8 mouse cellular contexts compared by ENCODE assay signal in genomic region chr17:74993726-74994581, GRCm38 (mm10). TPM values are rescaled to one million over a fixed set of nuclear protein-coding genes. Genes with fewer than 3 reads are reported as not detected.
DNase-seq lines count a peak whose midpoint lies in the region; ATAC-seq and TF ChIP-seq lines count a peak whose summit lies in the region.

No protein-coding gene starts in this region.

- H3K4me1 ChIP-seq in kidney, adult 2 months (ENCODE audit: control insufficient read depth, insufficient read depth, low read length), result peaks cover 4% of the 10 kb centered on the region; the same call in 1 of the 2 replicates
- peaks cover 26% of the 10 kb centered on the region for H3K4me1 ChIP-seq in embryonic facial prominence, embryonic 13.5 days
- H3K4me1 ChIP-seq in hindbrain, embryonic 12.5 days, result peaks cover 15% of the 10 kb centered on the region
- H3K4me1 ChIP-seq in liver, embryonic 13.5 days (replicated peaks), result peaks cover 14% of the 10 kb centered on the region
- H3K4me1 ChIP-seq in neural tube, embryonic 12.5 days, result peaks cover 12% of the 10 kb centered on the region

- DNase-seq in kidney, adult 2 months, result no peak
- DNase-seq in kidney, adult 11 months, result no peak
- no peak for DNase-seq in liver, embryonic 13.5 days
- no peak for DNase-seq in left cerebral cortex, postnatal 36 days (ENCODE audit: low spot score in 2 of 2)

- H3K27ac ChIP-seq in kidney, adult 2 months (ENCODE audit: insufficient read depth, low read depth, low read length), result no peak overlapping the region
- H3K27ac ChIP-seq in embryonic facial prominence, embryonic 13.5 days, result peak overlapping the region; percentile 95
- H3K27ac ChIP-seq in hindbrain, embryonic 12.5 days, result peak overlapping the region; percentile 75
- H3K27ac ChIP-seq in liver, embryonic 13.5 days, result no peak overlapping the region
- no peak overlapping the region for H3K27ac ChIP-seq in neural tube, embryonic 12.5 days

- H3K4me2 ChIP-seq in embryonic facial prominence, embryonic 13.5 days, result peak overlapping the region; percentile 59
- peak overlapping the region; percentile 50 for H3K4me2 ChIP-seq in hindbrain, embryonic 12.5 days (replicated peaks)
- peak overlapping the region; percentile 56 for H3K4me2 ChIP-seq in liver, embryonic 13.5 days
- peak overlapping the region; percentile 55 for H3K4me2 ChIP-seq in neural tube, embryonic 12.5 days (replicated peaks)

- WGBS in kidney, adult 2 months, result 7% methylated on average over 26 of the region's 26 CpGs
- WGBS in embryonic facial prominence, embryonic 13.5 days, result 2% methylated on average over 26 of the region's 26 CpGs
- 2% methylated on average over 26 of the region's 26 CpGs for WGBS in hindbrain, embryonic 12.5 days
- 12% methylated on average over 26 of the region's 26 CpGs for WGBS in liver, embryonic 13.5 days (ENCODE audit: insufficient replicate concordance)
- WGBS in neural tube, embryonic 12.5 days, result 3% methylated on average over 26 of the region's 26 CpGs

- peak overlapping the region; percentile 65 for H3K9ac ChIP-seq in embryonic facial prominence, embryonic 13.5 days
- peak overlapping the region; percentile 23; the same call in 1 of the 2 replicates for H3K9ac ChIP-seq in hindbrain, embryonic 12.5 days
- H3K9ac ChIP-seq in liver, embryonic 13.5 days, result no peak overlapping the region
- H3K9ac ChIP-seq in neural tube, embryonic 12.5 days, result no peak overlapping the region

- no peak for TF ChIP-seq POLR2A in kidney, adult 2 months (IDR thresholded peaks at IDR 0.05; ENCODE audit: low read depth, low read length)

- peak overlapping the region; percentile 39 for H3K4me3 ChIP-seq in kidney, adult 2 months (ENCODE audit: insufficient read depth, low read depth, low read length)
- peak overlapping the region; percentile 33 for H3K4me3 ChIP-seq in embryonic facial prominence, embryonic 13.5 days
- H3K4me3 ChIP-seq in hindbrain, embryonic 12.5 days, result peak overlapping the region; percentile 24
- peak overlapping the region; percentile 33 for H3K4me3 ChIP-seq in liver, embryonic 13.5 days (replicated peaks)
- peak overlapping the region; percentile 18; the same call in 1 of the 2 replicates for H3K4me3 ChIP-seq in neural tube, embryonic 12.5 days

- no peak for TF ChIP-seq CTCF in kidney, adult 2 months (conservative IDR thresholded peaks at IDR 0.05; ENCODE audit: insufficient read depth, insufficient read length, low read depth, low read length)

- intact Hi-C loops in left cerebral cortex, postnatal 36 days (cut with DNase I), result no loop called here

- no peaks in the 10 kb centered on the region for H3K27me3 ChIP-seq in kidney, adult 2 months (replicated peaks; ENCODE audit: control insufficient read depth, insufficient read depth, low read length)
- no peaks in the 10 kb centered on the region for H3K27me3 ChIP-seq in embryonic facial prominence, embryonic 13.5 days
- H3K27me3 ChIP-seq in hindbrain, embryonic 12.5 days, result no peaks in the 10 kb centered on the region
- no peaks in the 10 kb centered on the region for H3K27me3 ChIP-seq in liver, embryonic 13.5 days
- H3K27me3 ChIP-seq in neural tube, embryonic 12.5 days (replicated peaks), result no peaks in the 10 kb centered on the region; the same call in 1 of the 2 replicates

- ATAC-seq in embryonic facial prominence, embryonic 13.5 days (ENCODE audit: insufficient number of reproducible peaks, insufficient read depth, low FRiP score, low TSS enrichment, low read depth), result peak; percentile 77
- peak; percentile 84 for ATAC-seq in hindbrain, embryonic 12.5 days (ENCODE audit: low FRiP score)
- ATAC-seq in liver, embryonic 13.5 days (ENCODE audit: low read depth), result peak; percentile 23; the same call in 1 of the 2 replicates
- peak; percentile 81 for ATAC-seq in neural tube, embryonic 12.5 days (ENCODE audit: low FRiP score, low read depth)
- ATAC-seq in CD4-positive, CD25-positive, alpha-beta regulatory T cell, adult 4 months, result no peak

- H3K9me3 ChIP-seq in embryonic facial prominence, embryonic 13.5 days, result peaks cover 5% of the 10 kb centered on the region; the same call in 1 of the 2 replicates
- H3K9me3 ChIP-seq in hindbrain, embryonic 12.5 days (replicated peaks), result no peaks in the 10 kb centered on the region; the same call in 1 of the 2 replicates
- H3K9me3 ChIP-seq in liver, embryonic 13.5 days (replicated peaks), result no peaks in the 10 kb centered on the region
- H3K9me3 ChIP-seq in neural tube, embryonic 12.5 days, result 0 out of 2 replicates have a peak, but pooled peaks cover 5% of the 10 kb centered on the region

- H3K36me3 ChIP-seq in kidney, adult 2 months (ENCODE audit: control insufficient read depth, insufficient read depth, low read length), result no peaks in the 10 kb centered on the region
- H3K36me3 ChIP-seq in embryonic facial prominence, embryonic 13.5 days, result no peaks in the 10 kb centered on the region
- H3K36me3 ChIP-seq in hindbrain, embryonic 12.5 days, result no peaks in the 10 kb centered on the region
- H3K36me3 ChIP-seq in liver, embryonic 13.5 days, result no peaks in the 10 kb centered on the region
- H3K36me3 ChIP-seq in neural tube, embryonic 12.5 days, result no peaks in the 10 kb centered on the region

RNA-seq across cellular contexts. Expression of gene Ltbp1, which starts 11.4 kb away (rescaled TPM):
- polyA plus RNA-seq in kidney, adult 2 months (2012; rRNA removed), result 8.8 and 10.2 TPM in 2 replicates
- polyA plus RNA-seq in embryonic facial prominence, embryonic 13.5 days (2015; fragmentation: Nextera tagmentation; extraction: Ambion mirVana), result 41.3 and 44.8 TPM in 2 replicates
- polyA plus RNA-seq in hindbrain, embryonic 12.5 days (2016; fragmentation: Nextera tagmentation; extraction: Ambion mirVana), result 11.3 and 12.0 TPM in 2 replicates
- polyA plus RNA-seq in liver, embryonic 13.5 days (2015; fragmentation: Nextera tagmentation; extraction: Ambion mirVana), result 2.7 and 2.9 TPM in 2 replicates
- 7.2 and 7.3 TPM in 2 replicates for polyA plus RNA-seq in neural tube, embryonic 12.5 days (2016; fragmentation: Nextera tagmentation; extraction: Ambion mirVana)
- under 1 TPM in 1 of 2 experiments, not detected in 1; 0.20 TPM for polyA plus RNA-seq in CD4-positive, CD25-positive, alpha-beta regulatory T cell, adult 4 months (2017; shearing (Covaris generic))
- total RNA-seq in left cerebral cortex, postnatal 36 days (2021), result 1 to 10 TPM; 8.2 to 8.4 TPM

Comparison
In these comparisons a context has a peak if more than half of its experiments do, and no peak if none do; other contexts are left out.
1. H3K27ac ChIP-seq: peak in embryonic facial prominence, embryonic 13.5 days (single experiment) and hindbrain, embryonic 12.5 days (single experiment); none in kidney, adult 2 months (single experiment), liver, embryonic 13.5 days (single experiment) and neural tube, embryonic 12.5 days (single experiment).
2. H3K9ac ChIP-seq: peak in embryonic facial prominence, embryonic 13.5 days (single experiment) and hindbrain, embryonic 12.5 days (single experiment); none in liver, embryonic 13.5 days (single experiment) and neural tube, embryonic 12.5 days (single experiment).
3. Peak in every context shown above with its lines, with median percentiles within 50 percentile points of each other: H3K4me3 ChIP-seq and H3K4me2 ChIP-seq.